Mouse (Mus musculus): ENCODE measurements at regions not wholly inside any gene's neighbourhood (a gene's known extent, or its start where the extent isn't known, plus 50 kb on each side); places are given as distances from the start of the nearest gene placed in this dataset.

DNA sequence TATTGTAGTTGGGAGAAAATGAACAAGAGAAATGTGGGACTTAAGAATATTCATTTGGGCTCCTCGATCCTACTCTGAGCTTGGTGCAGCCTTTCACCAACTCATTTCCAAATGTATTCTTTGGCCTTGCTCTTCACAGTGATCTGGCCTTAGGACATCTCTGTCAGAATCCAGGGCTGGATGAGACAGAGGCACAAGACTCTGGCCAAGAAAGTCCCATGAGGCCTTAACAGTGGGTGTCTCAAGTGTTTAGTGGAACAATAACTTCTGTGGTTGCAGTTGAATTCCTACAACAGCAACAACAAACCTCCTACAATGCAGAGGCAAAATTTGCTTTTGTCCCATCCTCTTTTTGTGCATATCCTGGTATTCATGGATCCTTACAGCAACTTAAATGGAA is 589.2 kb upstream of the Gm26657 start:
- DNase-seq: no peak

DNA sequence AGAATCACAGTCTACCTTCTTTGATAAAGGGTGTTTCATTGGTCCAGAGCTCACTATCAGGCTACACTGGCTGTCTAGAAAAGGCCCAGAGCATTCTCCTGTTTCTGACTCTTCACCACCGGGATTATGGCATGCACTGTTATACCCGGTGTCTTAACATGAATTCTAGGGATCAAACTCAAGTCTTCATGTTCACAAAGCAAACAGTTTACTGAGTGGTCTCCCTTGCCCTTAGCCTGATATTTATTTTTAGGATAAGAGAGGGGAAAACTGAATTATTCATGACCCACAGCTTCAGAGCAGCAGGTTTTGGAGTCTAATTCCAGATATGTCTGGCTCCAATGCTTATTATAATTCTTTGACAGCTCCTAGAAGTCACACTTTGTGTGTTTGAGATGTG is 596.0 kb upstream of the Gm26657 start:
- no peak for DNase-seq

DNA sequence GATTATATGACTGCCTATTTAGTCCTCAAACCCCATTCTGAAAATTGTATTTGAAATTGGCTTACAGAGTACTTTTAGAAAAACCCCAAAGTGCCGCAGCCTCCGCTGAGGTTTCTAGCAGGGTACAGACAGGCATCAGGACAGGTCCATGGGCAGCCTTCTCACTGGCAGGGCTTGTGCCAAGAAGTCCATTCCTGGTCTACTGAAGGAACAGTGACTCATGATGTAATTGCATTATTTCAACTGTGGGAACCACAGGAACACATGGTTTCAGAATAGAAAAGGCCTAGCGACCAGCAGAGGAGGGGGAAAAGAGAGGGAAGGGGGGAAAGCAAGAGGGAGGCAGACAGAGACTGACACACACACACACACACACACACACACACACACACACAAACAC is 603.0 kb upstream of the Gm26657 start:
- no peak for DNase-seq

DNA sequence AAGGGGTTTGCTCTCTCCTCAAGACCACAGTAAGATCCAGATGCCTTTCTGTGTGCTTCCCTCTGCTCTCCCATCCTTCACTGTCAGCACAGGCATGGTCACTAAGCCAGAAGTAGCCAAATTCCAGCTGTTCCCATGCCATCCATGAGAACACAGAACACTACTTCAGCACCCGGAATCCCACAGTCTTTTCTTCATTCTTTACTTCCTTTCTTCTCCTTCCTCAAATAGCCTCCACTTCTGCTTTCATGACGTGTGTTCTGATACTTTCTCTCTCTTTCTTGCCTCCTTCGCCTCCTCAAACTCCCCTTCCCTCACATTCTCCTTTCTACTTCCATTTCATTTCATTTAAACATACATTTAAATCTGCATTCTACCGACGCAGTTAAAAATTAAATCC is 602.1 kb upstream of the Klf4 start:
- no peak for DNase-seq

DNA sequence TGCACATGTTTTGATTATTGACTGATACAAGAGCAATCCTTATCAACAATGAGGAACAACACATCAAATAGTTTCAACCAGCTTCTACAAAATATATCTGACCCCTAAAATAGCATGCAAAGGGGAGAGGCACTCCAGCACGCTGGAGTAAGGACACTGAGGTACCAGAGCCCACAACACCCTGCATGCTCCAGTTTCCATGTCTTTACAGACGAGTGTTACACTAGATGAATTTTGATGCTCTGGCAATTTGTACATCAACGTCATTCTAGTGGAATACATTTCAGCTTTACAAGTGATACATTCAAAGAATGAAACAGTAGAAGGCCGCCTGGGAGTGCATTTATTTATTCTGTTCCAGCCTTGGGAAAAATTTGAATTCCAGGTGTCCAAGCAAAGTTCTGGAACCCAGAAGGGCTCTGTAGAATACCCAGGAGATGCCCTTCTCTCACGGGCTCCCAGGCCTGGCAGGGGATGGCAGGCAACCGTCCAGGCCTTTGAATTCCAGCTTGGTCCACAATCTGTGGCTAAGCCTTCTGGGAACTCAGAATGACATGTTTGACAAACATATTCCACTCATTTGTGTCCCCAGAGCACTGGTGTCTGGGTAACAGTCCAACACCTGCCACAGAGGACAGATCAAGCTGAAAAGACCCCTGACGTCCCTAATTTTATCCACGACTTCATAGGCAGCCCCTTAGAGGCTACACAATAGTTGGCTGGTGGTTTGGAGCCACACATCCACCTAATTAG is 595.6 kb upstream of the Klf4 start:
- DNase-seq: no peak

DNA sequence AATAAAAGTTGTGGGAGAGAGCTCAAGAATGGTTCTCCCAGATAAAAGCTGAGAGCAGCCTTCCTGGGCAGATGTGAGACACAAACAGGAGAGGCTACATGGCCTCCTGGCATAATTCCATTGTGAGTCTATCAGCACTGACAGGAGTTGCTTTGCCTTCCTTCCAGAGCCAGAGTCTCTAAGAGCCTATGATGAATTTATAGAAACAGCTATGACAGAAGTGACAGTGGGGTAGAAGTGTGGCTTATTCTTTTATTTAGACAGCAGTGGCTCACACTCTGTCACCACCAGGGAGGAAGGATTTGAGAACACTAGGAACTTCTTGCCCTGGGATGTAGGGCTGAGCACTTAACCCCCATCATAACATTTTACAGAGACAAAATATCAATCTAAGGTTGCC is 592.2 kb upstream of the Klf4 start:
- no peak for DNase-seq

DNA sequence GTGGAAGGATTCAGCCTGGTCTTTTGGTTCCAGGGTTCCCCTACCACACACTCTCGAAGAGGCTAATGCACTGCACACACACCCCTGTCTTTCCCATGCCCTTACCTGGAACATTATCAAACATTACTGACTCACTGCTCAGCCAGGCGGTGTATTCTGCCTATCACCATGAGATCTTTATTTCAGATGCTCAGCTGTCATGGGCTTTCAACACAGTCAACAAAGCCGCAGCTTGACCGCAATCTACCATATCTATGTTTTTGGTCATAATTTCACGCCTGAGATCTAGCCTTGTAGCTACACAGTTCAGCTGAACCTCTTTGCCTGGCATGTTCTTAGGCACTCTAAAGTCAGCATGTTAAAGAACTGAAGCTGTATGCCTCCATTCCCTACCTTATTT is 589.9 kb upstream of the Klf4 start:
- no peak for DNase-seq

DNA sequence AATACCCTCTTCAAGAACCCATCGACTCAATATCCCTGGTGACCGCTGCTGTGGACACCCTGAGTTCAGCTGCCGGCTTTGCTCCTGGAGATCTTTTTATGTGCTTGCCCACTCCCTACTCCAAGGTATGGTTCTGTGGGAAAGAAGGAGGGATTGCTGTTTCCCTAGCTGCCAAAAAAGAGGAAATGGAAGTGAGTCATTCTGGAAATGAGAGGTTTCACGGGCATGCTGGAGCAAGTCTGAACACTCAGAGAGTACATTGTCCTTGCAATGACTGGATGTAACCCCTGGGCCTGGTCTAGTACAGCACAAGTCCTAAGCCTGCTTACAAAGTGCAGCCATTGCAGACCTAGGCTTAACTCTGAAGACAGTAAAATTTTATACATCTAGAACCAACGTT is 589.4 kb upstream of the Klf4 start:
- no peak for DNase-seq

DNA sequence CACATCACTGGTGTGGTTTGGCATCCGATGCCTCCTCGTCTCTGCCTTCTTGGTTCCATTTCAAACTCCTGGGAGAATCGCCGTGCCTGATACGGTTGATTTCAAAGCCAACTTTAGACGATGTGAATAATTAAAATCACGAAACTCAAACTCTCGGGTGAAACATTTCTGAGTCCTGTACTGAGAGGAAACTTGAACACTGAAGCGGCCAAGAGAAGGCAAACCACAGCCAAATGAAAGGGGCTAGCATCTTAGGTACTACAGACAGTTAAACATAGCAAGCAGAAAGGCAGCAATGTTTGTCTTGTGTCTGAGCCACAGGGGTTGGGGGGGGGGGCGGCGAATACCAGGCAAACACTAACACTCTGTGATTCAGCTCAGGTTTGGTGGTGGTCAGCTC is 588.1 kb upstream of the Klf4 start:
- DNase-seq: no peak

DNA sequence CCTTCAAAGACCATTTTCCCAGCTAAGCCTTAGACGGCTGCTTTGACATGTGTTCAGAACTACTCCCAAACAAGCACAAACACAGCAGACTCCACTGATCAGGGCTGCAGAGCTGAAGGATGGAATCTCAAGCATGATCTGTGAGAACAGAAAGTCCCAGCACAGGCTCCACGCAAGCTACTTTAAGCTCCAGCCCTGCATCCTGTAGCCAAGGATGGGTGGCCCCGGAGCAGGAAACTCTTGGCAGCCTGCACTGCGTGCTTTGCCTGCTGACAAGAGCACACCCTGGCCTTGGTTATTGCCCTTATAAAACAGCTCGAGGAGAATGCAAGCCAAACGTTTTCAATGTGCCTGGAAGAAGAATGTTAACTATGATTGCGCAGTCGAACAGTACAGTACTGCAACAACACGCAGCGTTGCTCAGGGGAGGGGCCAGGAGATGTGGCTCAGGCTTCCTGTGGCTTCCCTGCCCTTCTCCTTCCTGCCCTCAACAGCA is 581.5 kb upstream of the Klf4 start:
- peak; percentile 78 to 93 for DNase-seq

DNA sequence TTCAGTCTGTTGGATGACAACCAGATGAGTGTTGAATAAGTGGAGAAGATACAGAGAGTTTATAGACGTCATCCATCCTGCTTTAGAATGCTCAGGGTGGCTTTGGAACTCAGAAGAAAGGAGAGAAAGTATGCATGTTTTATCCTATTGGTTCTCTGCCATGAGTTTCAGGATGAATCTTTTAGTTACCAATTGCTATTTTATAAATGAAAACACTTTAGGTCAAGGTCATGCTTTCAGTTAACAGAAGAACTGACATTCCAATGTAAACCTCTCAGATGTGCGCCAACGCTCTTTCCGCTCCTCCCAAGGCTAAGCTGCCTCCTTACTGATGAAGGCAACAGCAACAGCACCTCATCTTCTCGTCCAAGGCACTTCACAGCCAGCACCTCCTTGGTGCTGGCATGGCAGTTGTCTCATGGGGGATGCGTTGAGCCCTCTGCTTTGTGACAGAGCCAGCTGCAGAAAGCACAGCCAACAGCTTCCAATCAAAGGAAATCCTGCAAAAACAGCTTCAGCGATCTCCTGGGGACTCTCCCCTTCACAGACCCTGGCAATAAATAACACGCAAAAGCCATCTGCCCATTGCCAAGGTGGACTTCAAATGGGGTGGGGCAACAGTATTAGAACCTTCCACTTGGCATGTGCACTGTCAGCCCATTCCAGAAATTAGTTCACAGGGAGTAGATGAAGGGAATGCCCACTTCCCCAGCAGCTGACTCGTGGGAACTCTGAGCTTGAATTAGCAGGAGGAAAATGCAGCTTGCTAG is 580.9 kb upstream of the Klf4 start:
- DNase-seq: peak; percentile 33 to 58

DNA sequence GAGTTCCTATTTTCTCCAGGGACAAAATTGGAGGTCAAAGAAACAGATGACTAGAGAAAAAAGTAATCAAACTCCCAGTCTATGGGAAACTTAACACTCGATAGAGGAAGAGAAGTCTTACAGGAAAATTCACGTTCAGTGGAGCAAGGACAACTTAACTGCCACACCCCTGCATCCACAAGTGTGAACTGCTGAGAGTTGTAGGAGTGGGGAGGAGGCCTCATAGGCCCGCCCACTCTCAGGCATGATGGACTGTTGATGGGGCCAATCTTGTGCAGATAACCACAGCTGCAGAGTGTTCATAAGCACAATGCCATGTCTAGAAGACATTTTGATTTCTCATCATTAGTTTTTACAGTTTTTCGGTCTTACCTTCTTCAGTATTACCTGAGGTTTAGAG is 574.7 kb upstream of the Klf4 start:
- DNase-seq: no peak

DNA sequence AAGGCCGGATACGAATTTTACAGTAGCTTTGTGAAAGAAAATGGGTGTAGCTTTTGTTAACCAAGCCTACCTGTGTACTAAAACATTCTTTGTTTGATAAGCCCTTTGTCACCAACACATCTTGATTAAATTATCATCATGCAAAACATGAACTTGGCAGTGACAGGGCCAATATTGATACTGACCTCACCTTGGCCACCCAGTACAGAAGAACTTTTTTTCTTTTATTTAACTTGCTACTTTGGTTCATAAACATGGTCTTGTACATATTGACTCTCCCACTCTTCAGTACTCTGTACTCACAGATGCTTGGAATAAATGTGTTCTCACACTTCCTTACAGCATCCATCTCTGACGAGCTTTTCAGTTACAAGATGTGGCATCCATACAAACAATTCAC is 570.0 kb upstream of the Klf4 start:
- DNase-seq: no peak

DNA sequence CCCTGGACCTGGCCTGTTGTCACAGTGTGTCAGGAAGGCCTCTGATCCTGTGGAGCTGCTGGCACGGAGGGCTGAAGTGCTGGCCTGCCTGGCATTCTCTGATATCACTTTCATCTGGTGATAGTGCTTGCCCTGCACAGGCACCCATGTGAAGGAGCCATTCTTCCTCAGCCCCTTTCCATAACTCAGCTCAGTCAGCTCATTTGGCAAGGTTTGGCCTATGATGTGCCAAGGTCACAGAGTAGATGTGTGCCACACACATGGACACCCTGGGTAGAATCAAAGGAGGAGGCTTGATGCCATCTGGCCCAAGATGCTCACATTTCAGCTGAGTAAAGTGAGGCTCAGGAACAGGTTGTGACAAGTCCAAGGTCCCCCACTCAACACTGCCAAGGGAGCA is 558.5 kb upstream of the Klf4 start:
- no peak for DNase-seq

DNA sequence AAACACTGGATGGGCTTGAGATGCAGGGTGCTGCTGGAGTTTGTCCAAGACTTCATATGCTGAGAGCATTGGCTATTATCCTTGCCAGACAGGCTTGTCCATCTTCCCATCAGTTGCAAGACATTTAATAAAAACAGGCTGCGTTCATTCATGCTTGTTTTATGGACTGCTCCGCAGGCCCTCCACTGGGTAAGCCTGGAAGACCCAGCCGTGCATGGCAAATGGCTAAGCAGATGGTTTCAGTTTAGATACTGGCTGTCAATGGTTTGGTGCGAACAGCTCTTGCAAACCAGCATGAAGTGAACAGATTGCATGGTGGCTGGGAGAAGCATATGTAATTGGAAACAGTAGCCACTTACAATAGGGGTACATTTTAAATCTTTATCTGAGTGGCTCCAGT is 556.4 kb upstream of the Klf4 start:
- DNase-seq: peak in 1 of 2 experiments; percentile 19

DNA sequence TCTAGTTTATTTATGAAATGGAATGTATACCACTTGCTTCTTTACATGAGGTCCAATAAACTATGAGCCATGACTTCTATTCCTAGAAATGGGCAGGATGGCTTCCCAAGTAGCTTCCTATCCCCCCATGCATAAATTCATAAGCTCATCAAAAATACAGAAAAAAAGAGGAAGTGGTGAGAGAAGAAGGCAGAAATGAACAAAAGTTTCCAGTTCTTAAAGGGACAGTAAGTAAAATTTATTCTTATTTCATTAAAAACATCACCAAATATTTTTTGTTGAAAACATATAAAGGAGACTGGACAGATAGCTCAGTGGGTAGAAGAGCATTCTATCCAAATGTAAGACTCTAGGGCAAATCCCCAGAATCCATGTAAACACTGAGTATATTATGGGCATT is 554.0 kb upstream of the Klf4 start:
- no peak for DNase-seq

DNA sequence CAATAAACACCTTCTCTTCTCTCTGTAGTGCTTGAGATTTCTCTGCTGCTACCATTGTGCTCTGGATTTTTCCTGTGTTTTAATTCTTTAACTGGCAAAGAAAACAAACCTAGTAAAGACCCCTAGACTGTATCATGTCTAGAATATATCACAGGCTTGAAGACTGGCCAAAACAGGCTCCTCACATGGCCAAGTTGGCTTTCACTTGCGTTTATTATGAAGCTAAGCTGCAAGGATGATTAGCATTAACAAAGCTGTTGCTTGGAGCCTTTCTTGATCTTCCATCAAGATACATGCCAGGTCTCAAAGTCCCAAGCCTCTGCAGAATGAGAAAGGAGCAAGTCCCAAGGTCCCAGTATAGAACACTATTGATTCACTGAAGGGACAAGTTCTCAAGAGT is 551.9 kb upstream of the Klf4 start:
- no peak for DNase-seq

DNA sequence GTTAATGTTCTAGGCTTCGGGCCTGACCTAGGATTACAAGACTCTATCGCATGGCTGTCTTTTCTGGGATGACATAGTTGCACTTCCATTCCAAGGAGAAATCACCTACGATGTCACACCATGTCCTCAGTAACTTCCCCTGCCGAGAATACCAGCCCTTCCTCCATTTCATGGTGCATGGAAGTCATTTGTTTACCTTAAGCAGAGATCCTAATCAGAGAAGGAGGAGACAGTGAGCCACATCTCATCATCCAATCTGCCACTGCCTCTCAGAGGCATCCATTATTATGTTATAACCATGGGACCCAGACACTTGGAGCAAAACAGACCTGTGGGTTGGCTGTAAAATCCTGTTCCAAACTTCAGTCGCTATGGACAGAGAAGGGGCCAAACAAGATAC is 550.1 kb upstream of the Klf4 start:
- no peak for DNase-seq

DNA sequence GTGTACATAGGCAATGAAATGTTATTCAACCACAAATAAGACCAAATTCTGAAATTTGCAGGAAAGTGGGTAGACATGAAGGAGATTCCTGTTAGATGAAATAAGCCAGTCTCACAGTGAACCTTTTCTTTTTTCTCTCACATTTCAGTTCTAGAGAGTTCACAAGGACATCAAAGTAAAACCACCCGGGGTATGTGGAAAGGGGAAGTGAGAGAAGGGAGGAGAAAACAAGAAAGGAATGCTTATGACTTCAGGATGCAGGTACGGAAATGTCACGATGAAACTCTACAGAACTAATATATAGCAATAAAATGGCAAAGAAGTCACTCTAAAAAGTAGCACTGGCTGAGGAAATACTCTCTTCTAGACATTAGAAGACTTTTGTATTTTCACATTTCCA is 548.7 kb upstream of the Klf4 start:
- no peak for DNase-seq

DNA sequence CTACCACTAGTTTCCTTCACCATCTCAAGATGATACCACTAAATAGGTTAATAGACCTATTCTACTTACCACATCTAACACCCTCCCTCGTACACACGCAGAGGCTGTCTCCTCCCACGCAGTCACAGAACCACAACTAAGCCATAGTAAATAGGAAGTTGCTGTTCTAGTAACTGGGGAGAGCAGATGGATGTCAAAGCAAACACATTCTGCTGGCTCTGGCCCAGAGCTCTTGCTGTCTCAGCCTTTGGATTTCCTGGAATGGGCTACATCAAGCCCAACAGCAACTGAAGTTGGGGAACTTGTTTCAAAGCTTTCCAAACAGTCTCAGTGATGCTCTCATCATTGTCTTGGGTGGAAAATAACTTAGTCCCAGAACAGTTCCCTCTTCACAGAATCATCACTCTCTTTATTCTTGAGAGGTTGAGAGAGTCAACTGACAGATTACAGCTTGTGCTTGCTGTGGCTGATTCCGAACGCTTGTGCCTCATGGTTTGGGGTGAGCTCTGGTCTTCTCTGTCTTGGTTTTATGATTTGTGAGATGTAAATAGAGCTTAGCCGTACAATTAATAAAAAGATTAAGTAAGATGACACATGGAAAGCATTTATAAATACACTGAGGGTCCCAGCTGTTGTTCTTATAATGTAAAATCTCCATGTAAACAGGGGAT is 538.5 kb upstream of the Klf4 start:
- DNase-seq: peak; percentile 65 to 75

DNA sequence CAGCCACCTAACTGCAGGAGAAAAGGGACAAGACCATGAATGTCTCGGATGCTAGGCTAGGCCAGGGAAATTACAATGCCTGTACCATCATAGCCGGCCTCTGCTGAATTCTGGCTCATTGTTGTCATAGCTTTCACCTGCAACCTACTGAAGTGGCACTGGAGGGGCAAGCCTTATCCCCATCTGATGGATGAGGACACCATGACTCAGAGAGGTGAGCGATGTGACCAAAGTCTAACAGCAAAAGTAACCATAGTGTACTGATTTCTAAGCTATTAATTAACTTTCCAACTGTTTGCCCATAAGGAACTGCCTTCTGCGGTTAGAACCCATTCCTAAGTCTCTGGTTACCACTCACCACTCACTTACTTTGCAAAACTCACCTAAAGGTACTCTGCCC is 536.6 kb upstream of the Klf4 start:
- DNase-seq: no peak

DNA sequence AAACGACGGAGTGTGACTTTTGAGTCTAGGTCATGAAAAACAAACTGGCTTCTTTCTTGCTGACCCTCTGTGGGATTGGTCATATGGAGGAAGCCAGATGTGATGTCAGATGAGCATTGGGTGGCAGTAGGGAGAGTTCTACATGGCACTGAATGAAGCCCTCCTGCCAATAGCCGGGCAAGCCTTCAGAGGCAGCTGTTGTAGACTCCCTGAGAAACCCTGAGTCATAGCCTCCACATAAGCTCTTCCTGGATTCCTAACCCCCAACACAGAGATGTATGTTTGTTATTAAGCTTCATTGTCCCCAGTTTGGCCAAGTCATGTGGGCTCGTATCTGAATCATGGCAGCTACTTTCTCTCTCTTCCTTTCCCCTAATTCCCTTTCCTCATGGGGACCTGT is 532.4 kb upstream of the Klf4 start:
- no peak for DNase-seq

DNA sequence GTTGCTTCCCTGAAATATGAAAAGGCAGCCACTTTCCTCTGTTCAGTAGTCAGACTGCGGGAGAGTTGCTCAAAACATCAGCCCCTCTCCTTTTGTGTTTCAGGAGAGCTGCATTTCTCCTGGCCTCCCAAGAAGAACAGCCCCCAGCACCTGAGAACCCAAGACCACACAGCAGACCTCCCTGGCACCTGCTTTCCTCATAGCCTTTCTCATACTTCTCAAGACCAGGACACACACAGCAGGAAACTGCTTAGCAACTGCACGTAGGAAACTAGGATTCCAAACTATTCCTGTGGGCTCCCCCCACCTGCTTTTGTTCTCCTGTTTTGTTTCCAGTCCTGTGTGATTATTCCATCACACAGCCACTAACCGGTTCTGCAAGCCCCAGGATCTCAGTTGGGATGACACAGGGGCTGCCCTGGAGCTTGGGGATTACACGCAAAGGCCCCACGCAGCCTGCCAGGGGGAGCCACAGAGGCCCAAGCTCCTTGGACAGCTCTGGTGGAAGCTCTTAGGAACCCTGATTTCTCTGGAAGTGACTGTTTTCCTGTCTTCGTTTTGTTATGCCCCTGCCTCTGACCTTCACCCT is 519.6 kb upstream of the Klf4 start:
- peak; percentile 19 to 33 for DNase-seq

DNA sequence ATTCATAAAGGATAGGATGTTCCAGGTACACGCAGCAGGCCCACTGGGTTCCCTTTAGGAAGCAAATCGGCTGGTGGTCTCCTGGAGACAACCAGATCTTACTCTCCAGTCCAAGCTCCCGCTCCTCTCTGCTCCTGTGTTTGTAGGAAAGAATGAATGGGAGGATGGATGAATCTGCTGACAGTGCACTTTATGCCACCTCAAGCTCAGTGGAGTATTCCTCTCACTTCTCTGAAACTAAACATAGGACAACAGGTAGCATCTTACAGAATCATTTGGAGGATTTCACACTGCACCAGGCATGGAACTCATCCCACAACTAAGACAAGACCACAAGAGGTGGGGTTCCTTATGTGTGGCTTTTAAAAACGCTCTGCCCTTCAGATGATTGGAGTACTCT is 507.1 kb upstream of the Klf4 start:
- DNase-seq: no peak

Data from lung, postnatal 4 days (tissue).